Mouse (Mus musculus) heart, postnatal 0 days (tissue): ENCODE measurements around the gene Zhx3.

ENCODE experiments used
- CTCF ChIP-seq: IDR thresholded peaks from 2 replicates; pipeline ENCODE4 v1.5.1; 2016; ENCODE audit warnings: antibody characterized with exemption, control low read depth, low read depth
- EP300 ChIP-seq: IDR thresholded peaks from 2 replicates; pipeline ENCODE4 v1.6.1; 2016; ENCODE audit warnings: antibody characterized with exemption, low read depth

GRCm38 (mm10) chr2:160730797-160731116 lies 142.0 kb downstream of the Zhx3 start:
- TF ChIP-seq CTCF (no peak), EP300 (no peak)
